Mouse (Mus musculus) gonadal fat pad, adult 2 months (tissue): ENCODE measurements around the gene Trim31. TPM values are rescaled to one million over a fixed set of nuclear protein-coding genes. Genes with fewer than 3 reads are reported as not detected.
"Not testable (repeated sequence)": the region's sequence is repeated elsewhere in the genome, so short reads cannot be mapped to it uniquely, and the experiment has no call there.

Source experiments
- DNase-seq: peaks from one replicate; pipeline ENCODE4 v3.0.0-alpha.2; 2012; ENCODE audit warnings: low read depth
- polyA plus RNA-seq: library from polyadenylated mRNA; depleted of rRNA; stranded (reverse); fragments of >200 nt; gene quantifications from 2 replicates; pipeline ENCODE4 v1.2.3, GENCODE M21; 2012; rRNA removed

The Trim31 gene
- 0.04 TPM in 1 of 2 replicates, not detected in the other for polyA plus RNA-seq

DNA sequence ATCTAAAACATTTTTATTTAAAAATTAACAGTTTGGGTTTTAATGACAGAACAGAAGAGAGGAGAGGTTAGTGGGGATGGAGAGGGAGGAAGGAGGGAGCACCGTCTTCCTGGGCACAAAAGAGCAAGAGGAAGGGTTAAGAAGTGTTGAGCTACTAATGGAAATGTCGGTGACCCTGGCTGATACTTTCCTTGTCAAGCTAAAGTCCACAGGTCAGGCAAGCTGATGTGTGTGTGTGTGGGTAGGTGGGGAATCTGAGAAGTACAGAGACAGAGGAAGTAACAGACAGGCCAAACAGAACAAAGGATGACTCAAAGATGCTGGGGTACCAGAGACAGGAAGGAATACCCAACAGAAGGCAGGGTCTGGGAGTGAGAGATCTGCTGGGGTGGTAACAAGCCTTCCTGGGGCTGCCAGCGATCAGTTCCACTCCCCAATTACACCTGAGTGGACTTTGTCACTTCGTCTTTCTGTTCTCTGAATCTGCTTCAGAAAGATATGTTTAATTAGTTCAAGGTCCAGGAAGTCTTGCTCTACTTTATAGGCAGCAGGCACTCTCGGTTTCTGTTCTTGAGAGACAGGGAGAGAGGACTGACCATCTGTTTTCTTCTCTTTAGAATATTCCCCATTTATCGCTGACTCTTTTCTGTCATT is at the start of gene Trim31:
Gene Trim31 (plus strand): TSS at position 567 of the 654 bp plus-strand sequence.
- DNase-seq = no peak

DNA sequence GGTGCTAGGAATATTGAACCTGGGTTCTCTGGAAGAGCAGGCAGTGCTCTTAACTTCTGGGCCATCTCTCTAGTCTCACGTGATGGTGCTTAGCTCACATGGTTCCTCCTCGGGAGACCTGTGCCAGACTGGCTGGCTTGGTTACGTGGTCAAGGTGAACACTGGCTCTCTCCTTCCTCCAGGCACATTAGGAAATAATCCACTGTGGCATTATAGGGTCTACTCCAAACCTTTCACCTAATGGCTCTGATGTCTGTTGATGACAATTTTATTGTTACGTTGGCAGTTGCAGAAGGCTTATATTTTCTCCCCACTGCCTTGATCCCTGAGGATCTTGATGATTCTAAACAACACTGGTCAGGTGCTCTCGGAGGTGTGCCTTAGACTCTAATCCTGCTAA is 49.0 kb upstream of the Trim31 start:
- DNase-seq = peak; percentile 71

DNA sequence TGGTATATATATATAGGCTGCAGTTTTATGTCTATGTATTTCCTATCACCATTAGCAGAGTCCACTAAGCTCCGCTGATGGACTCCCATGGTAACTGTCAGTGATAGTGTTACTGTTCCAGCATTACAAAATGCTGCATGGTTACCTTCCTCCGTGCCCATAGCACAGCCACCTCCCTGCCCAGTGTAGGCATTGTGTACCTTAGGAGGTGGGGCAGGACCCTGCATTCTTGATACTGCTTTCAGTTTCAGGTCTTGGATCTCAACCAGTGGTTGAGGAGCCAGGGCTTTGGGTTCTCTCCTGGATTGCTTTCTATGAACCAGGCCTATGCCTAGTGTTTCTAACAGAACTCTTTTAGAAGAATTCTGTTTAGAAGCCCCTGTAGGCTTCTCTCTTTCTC is 47.9 kb upstream of the Trim31 start:
- no peak for DNase-seq

DNA sequence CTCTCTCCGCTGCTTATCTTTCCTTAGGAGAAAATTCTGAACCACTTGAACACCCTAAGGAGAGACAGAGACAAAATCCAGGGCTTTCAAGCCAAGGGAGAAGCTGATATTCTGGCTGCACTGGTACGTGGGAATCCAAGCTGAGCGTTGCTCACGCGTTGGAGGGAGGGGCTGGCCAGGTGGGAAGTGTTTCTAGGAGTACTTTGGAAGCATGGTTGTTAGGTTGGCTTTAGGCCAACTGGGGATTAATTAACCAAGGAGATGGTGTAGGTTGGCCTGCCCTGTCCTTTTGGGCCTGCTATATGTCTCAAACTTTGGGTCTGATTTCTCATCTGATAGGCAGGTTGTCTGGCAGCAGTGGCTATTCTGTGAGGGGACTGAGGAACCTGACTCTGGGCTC is 46.7 kb upstream of the Trim31 start:
- no peak for DNase-seq

DNA sequence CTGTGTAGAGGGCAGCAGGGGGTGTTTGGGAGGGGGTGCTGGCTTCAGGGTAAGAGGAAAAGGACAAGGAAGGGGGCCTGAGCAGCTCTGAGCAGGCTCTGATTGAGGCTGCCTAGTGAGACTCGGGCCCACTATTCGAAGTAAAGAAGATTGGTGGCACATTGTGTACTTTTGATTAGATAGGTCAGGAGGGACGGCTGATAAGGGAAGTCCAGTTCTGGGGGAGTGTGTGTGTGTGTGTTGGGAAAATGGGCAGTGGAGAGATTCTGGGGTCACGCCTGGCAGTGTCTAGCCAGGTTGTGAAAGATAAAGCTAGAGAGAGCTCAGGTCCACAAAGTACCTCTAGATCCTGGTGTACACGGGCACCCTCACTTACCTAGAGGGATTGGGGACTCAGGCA is 46.3 kb upstream of the Trim31 start:
- no peak for DNase-seq

DNA sequence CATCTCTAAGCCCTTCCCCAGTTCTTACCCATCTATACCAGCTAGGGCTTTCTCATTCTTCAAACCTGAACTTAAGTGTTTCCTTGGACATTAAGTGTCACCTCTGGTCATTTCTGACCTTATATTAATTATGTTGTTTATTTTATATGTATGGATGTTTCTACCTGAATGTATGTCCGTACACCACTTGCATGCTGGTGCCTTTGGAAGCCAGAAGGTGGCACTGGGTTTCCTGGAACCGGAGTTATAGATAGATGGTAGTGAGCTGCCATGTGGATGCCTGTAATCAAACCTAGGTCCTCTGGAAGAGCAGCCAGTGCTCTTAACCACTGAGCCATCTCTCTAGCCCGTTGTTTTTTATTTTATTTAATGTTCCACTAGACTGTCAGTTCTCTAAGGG is 42.4 kb upstream of the Trim31 start:
- no peak for DNase-seq

DNA sequence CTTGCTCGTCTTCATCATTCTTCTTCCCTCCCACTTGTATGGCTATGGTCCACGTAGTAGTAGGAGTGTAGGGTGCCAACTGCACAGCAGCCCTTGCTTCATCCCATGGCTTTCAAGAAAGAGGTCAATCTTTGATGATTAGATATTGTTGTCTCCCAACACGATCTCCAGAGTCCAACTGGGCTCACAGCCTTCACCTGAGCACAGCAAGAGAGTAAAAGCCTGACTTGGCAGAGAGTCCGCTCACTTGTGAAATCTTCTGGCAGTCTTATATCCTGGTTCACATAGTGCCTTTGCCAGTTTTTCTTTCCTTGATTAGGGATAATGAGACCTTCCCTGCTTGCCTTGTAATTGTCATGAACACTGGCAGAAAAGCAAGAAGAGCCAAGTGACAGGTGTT is 41.7 kb upstream of the Trim31 start:
- peak; percentile 99 for DNase-seq

DNA sequence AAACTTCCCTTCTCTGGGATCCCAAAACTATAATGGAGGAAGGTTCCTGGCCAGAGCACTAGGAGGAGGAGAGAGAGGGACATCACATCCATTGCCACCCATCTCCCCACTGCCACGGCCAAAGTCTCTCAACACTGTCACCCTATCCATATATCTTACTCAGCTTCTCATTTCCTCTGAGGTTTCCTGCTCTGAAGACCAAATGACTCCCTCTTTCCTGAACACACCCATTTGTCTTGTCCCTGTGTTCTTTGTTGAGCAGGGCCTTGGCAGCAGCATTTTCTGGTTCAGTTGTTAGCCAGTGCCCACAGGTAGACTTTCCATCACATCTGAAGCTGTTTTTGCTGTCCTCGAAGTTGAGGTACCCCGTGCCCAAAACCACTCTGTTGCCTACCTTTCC is 39.7 kb upstream of the Trim31 start:
- no peak for DNase-seq

DNA sequence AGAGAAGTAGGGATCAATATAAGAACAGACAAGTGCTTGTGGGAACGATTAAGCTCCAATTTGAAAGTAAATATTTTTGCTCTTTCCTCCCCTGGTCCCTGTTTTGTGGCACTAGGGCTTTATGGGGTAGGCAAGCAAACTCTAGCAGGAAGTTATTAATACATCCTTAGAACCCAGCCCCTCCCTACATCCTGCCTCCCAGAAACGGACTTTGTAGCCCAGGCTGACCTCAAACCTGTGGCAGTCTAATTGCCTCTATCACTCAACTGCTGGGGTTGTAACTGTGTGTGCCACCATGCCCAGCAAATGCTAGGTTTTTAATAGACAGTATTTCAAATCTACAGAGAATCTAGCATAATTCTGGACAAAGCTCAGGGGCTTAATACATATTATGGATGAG is 36.2 kb upstream of the Trim31 start:
- DNase-seq = no peak

DNA sequence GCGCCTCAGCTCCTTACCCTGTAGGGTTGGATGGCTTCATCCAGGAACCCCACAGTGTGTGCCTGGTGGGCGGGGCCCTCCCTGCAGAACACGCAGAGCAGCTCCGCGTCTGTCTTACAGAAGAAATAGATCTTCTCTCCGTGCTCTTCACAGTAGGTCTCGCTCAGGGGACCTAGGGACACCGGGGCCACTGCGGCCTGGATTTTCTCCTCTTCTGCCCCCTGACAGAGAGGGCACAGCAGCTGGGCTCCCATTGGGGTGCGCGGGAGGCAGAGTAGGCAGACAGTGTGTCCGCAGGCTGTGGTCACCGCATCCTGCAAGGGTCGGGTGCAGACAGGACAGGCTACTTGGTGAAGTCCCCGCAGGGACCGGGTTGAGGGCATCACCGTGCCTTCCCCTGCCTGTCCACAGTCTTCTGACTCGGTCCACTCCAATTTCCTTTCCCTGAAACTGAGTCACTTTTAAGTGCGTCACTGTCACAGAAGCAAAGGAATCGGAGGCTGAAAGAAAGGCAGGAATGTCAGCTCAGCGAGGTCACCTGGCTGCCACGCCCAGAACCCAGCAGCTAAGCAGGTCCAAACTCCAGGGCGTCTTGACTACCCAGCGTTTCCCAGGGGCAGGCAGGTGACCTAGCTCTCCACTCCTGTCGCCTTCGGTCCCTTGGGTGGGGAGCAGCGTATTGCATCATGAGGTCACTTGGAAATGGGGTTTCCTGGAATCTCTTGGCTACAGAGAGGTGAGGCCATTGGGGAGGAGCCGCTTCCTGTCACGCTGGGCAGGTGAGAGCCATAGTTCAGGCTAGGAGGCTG is 31.0 kb upstream of the Trim31 start, which contains the start of gene Trim15:
Gene Trim15 (minus strand): TSS at position 492 of the 809 bp plus-strand sequence.
- DNase-seq = no peak

DNA sequence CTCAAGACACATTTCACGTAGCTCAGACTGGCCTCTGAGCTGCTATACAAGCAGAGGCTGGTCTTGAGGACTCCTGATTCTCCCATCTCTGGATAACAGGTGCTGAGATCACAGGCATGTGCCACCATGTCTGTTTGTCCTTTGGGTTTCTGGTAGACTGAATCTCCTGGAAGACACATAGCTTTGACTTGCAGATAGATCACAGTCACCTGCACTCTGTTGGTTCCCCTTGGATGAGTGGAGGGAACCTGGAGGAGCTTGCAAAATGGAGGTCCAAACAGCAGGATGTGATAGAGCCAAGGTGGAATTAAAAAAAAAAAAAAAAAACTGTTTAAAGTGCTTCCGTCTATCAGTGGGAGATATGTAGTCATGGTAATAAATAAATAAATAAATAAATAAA is 29.1 kb upstream of the Trim31 start:
- DNase-seq = no peak

DNA sequence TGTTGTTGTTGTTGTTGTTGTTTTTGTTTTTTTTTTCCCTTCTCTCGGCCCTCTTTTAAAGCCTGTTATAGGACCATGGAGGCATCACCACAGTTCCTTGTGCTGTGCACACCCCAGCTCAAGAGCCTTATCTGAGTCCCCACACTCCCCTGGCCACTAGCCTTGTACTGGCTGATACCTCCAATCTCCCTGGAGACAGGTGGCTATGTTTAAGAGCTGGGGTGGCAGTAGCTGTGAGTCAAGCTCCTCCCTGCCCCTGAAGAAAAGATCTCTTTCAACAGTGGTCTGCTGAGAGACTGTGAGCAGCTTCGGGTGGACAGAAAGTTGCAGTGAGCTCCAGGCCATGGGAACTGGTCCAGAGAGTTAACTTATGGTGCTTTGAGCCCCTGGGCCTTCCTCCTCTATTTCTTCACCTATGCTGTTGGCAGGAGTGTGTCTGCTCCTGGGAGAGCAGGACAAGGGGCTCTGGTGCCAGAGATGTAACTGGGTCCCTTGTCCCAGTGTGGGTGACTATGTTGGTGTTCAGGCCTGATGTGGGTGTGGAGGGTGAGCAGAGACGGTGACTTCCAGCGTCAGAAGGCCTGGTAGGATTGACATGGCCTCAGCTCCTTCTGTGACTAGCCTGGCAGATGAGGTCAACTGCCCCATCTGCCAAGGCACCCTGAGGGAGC is 28.5 kb upstream of the Trim31 start, which contains the start of gene Trim10:
Gene Trim10 (plus strand): TSS at position 291 of the 671 bp plus-strand sequence.
- no peak for DNase-seq

DNA sequence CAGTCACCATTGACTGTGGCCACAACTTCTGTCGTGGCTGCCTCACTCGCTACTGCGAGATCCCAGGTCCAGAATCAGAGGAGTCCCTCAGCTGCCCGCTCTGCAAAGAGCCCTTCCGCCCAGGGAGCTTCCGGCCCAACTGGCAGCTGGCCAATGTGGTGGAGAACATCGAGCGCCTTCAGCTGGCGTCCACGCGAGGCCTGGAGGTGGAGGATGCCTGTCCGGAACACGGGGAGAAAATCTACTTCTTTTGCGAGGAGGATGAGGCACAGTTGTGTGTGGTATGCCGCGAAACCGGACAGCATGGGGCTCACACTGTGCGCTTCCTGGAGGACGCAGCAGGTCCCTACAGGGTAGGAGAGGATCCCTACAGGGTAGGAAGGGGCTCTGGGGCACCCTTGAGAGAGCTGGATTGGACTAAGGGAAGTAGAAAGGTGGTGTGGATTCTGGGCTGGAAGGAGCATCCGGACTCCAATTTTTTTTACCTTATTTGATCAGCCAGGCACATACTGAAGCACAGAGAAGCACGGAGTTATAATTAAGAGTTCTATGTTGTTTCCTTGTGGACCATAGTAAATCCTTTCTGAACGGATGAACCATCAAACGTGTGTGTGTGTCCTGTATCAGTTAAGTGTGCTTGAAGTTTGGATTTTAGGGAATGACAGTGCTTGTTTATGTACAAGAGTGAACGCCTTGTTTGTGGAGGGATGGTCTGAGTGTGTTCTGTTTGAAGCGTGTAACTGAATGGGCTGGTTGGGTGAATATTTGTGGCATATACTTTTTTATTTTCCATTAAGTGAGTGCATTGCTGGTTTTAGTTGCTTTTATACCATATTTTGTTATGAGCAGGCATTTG is 27.7 kb upstream of the Trim31 start:
- DNase-seq = no peak

DNA sequence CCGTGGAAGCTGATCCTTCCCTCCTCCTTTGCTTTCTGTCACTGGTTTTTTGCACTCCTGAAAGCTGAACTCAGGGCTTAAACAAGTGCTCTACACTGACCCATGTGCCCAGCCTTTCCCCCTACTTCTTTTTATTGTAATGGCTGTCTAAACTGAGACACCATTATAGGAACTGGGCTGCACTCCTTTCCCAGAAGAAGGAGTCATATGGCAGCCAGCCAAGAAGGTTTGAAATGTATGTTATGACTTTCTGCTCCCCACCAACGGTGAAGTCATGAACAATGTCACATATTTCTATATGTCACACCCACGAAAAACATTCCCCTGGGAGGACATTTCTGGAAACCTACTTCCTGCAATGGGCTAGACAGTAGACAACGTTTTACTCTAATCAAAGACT is 23.3 kb upstream of the Trim31 start:
- no peak for DNase-seq

DNA sequence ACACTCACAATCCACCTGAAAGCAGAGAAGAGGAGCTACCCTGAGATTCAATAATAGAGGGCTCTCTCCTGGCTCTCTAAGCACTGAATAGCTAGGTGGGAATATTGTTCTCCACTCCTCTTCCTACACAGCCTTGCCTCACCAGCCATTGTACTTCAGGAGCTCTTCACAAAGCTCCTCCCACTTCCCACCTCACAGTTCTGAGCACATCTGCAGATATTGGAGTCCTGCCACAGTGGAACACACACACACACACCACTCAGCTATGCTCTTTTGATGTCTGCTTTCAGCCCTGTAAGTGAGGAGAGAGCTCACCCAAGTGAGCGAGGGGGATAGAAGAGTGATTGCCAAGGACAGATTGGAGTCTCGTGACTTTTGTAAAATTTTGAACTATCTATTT is 14.6 kb upstream of the Trim31 start:
- DNase-seq = no peak

DNA sequence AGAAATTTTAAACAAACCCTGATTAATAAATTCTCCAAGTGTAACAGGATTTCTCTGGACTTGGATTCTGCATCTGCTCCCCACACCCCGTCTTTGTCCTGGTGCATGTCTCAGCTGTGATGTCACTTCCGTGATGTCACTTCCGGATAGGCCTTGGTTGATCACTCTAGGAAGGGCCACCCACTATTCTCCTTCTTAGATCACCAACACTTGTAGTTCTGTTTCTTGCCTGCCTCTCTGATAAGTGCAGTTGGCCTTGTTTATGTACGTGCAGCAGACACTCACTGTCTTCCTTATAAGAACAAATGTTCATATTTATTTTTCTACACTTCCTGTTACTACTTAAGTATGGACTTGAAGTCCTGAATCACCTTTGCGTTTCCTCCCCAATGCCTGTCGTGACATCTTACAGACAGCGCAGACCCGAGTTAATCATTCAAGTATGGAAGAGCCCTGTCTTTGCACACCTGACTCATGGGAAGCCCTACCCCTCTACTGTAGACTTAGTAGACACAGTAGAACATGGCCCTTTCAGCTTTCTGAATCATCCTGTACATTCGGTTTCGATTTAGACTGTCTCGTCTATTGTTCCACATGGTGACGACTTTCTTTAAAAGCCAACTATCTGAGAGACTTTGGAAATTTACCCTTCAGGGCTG is 12.7 kb upstream of the Trim31 start:
- DNase-seq = no peak

DNA sequence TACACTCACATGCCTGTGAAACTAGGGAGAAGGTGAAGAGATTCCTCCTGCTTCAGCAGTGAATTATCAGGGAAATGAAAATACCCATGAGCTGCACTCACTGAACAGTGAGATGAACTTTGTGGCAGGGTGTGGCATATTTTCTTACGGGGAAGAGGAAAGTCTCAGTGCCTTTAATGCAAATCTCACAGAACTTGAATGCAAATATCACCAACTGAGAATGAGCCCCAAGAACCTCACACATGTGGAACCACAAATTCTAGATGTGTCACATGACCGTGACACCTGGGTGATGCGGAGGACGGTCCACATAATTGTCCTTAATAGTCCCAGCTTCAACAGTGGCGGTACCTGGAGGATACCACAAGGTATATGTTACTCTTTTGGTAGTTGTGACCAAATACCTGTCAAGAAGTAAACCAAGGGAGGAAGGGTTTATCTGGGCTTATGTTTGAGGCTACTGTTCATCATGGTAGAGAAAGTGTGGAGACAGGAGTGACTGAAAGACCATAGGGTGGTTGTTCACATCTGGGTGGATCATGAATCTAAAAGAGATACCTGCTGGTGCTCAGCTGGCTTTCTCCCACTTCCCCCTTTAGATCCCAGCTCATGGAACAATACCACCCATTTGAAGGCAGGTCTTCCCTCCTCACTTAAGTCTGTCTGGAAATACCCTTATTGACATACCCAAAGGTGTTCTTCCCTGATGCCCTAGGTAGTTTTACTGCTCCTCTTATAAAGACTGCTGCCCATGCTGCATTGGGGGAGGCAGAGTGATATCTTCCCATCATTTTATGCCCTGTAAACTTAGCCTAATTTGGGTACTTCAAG is 7.6 kb upstream of the Trim31 start, which contains the start of gene Trim40:
Gene Trim40 (minus strand): TSS at position 51 of the 831 bp plus-strand sequence.
- no peak for DNase-seq

DNA sequence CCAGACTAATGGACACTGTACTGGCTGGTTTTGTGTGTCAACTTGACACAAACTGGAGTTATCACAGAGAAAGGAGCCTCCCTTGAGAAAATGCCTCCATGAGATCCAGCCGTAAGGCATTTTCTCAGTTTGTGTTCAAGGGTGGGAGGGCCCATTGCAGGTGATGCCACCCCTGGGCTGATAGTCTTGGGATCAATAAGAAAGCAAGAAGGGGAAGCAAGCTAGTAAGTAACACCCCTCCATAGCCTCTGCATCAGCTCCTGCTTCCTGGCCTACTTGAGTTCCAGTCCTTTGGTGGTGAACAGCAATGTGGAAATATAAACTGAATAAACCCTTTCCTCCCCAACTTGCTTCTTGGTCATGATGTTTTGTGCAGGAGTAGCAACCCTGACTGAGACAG is 6.4 kb upstream of the Trim31 start:
- not testable (repeated sequence) for DNase-seq

DNA sequence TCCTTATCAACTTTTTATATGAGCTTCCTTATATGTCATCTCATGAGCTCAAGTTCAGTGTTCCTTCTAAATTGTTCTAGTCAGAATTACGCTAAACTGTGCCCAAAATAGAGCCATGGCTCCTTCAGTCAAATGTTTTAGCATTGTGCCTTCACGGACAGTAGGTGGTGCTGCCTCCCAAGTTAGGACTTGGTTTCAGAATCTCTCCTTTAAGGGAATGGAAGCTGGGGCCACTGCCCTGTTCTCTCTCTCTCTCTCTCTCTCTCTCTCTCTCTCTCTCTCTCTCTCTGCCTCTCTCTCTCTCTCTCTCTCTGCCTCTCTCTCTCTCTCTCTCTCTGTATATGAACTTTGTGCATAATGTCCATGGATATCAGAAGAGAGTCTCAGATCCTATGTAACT is 5.6 kb upstream of the Trim31 start:
- no peak for DNase-seq

DNA sequence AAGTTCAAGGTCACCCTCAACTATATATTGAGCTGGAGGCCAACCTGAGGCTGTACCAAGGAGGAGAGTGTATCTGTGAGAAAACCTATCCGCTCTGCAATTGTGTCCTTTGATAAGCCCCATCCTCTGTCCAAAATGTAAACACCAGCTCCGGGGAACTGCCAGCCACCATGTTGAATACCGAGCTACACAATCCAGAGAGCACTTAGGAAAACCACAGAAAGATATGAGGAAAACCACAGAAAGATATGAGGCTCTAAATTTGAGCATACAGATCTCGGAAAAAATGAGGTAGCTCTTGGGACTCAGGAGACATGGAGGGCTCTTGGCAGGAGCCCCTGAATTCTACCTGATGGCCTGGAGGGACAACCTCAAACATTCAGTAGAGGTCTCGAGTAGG is 4.5 kb upstream of the Trim31 start:
- no peak for DNase-seq
